Mouse (Mus musculus) heart, adult 18-20 months (tissue): ENCODE measurements around the gene Chrna1. TPM values are rescaled to one million over a fixed set of nuclear protein-coding genes. Genes with fewer than 3 reads are reported as not detected.
A peak's percentile ranks its signal among the peaks of the same experiment; 100 is the strongest.

Experiments
- DNase-seq, 2 experiments: peaks; one replicate each; pipeline ENCODE4 v3.0.0; 2021 to 2022; ENCODE audit warnings: mixed read lengths in 1 of 2
- long read RNA-seq, 2 experiments: library from polyadenylated mRNA; stranded (forward); transcript quantifications; one replicate each; pipeline ENCODE4 v2.0.0; 2021
- total RNA-seq, 2 experiments: library from RNA; stranded (reverse); gene quantifications; 2 replicates each; pipeline ENCODE4 v1.2.3; 2021

Gene Chrna1
- total RNA-seq = under 1 TPM in 1 of 2 experiments, not detected in 1; 0.05 TPM
- long read RNA-seq, experiment 1 = 0 reads
- long read RNA-seq, experiment 2 = 0 reads

DNA sequence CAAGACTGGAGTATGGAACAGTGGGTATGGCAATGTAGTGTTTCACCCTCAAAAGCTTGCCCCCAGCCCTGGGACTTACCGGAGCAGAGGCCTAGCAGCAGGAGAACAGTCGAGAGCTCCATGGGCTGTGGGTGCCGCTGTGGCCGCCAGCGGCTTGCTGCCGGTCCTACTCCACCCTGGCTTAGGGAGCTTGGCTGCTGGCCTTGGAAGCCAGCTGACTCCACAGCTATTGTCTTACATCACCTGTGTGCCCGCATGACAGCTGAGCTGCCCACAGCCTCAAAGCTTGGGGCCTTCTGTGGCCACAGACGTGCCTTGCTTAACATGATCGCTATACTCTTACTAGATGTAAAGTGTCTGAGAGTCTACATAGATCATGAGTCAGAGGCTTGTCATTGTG lies at the start of gene Chrna1:
Gene Chrna1 (minus strand): TSS at position 173 of the 400 bp plus-strand sequence.
- no peak for DNase-seq

DNA sequence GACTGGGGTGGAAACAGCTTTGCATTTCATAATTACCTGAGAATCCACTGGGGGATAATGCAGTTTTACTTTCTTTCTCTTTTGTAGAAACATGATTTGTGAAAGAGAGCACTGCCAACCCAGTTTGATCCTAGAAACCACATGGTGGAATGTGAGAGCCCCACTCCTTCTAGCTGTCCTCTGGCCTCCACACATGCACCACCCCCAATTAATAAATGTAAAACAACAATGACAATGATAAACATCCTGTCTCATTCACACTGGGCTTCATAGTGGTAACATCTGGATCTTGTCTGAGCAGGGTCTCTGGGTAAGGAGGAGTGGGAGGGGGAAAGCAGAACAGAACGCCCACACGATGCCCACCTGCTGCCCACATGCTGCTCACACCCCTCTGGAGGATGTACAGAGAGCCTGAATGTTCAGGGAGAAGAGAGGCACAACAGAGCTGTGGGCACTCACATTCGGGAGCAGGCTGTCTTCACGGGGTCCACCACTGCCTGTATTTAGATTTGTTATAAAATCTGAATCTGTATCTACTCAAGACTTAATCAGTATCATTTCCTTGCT lies 38.4 kb upstream of the Chrna1 start:
- no peak for DNase-seq

DNA sequence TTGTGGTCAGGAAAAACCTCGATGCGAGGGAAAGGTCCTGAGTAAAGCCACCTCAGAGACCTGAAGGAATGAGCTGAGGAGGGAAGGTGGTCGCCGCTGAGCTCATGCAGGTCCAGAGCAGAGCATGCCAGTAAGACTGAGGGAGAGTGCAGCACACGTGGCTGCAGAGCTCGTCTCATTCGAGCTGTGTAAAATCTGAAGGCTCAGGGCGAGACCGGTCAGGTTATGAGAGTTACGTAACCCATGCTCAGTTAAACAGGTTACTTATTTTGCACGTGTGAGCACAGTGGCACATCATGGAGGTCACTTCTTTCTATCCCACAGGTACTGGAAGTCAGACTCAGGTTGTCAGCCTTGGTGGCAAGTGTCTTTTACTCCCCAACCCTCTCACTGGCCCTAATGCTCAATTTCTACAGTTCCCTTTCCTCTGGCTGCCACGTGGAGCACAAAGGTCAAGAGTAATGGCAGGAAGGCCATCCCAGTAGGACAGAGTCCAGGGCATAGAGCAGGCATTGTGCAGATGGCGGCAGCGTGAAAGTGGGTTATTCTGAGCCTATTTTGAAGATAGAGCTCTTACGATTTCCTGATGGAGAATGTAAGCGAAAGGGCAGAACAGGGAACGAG lies 36.4 kb upstream of the Chrna1 start:
- DNase-seq = no peak

DNA sequence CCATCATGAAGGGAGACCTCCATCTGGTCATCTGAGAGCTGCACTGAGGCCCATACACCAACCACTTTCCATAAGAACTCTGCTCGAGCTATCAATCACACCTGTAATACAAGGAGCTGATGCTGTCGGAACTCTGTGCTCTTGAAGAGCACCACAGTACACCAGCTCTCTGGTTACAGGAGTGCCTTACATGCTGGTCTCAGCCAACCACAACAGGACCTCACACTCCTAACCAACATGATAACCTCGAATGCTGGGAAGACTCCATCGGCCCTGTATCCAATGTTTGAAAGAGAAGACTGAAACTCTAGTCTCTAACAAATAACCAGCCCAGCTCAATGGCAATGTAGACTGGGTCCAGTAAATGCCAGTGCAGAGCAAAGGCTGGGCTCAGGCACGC lies 35.3 kb upstream of the Chrna1 start:
- no peak for DNase-seq

DNA sequence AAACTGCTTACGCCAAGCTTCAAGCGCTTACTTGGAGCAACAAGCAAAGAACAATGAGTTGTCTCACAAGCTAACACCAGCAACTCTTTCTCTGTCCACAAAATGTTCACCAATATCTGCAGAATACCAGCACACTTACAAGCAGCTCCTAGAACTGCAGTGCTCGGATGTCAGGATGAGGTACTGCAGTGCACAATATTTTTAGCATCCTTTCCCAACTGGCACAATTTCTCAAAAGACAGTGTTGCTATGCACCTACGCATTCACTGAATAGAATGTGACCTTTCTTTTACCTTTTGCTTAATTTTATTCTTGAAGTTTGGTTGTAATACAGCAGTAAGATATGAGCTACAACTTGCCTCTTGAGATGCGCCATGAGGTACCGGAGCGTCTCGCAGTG lies 34.2 kb upstream of the Chrna1 start:
- no peak for DNase-seq

DNA sequence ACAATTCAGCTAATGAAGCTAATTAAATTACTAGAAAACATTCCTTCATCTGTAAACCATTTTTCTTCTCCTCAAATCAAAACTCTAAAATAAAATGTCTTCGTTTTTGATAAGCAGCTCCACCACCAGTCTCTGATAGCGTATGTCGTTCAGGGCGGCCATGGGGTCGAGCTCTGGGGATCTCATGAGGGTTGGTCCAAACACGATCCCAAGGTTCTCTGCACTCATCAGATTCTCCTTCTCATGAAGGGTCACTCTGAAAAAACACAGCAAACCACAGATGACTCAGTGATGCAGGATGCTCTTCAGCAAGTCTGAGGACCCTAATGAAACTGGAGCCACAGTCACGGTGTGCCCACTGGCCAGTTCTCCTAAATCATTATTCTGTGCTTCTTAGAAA lies 32.8 kb upstream of the Chrna1 start:
- DNase-seq = no peak

DNA sequence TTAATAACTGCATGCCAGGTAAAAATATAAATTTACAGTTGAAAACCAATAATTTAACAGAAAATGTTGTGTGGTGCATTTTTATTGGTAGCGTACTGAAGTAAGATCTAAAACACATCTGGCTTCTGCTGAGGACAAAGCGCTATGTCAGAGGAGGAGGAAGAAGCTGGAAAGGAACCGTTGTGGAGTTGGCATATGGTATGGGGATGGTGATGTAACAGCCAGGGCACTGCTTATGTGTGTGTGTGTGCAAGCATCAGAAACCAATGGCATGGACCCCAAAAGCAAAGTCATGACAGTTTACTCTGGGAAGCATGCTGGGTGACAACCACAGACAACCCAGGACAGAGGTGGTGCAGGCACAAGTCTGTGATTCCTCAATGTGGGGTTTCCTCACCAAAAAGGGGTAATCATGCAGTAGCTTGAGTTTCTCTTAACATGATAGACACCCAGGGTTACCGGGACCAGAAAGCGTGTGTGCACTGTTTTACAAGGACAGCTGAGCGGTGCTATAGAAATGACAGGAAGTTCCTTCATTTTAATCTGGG lies 32.3 kb upstream of the Chrna1 start:
- DNase-seq = no peak

DNA sequence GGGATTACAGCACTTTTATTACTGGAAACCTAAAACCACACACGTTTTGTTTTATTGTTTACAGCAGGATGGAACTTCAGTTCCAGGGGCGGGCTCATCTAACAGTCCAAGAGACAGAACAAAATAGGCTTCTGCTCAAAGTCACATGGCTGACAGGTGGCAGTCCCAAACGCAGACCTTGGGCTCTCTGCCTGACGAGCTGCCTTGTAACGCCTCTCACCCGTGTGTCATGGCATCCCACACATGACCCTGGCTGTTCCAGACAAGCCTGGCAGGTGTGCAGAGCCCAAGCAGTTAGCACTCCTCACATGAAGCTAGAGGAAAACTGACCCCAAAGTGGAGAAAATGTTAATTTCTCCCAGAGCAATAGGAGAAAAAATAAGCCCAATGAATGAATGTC lies 31.7 kb upstream of the Chrna1 start:
- DNase-seq = no peak

DNA sequence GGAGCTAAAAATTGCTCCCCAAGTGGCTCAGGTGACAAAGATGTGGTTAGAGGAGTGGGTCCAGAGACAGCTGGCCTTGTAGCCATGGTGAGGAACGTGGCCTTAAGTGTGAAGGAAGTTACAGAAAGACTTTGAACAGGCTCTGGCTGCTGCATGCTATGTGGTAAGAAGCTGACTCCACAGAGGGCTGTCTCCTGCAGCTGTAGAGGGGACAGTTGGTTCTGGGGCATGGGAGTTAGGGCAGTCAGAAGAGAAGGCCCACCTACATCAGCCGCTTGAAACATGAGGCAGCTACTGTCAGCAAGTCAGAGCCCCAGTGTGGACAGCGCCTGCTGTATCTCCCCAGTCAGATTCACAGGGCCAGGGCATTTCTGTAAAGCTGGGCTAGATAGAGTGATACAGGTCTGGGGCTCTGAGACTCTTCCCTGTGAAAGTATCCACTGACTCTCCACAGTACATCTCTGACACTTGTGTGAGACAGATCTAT lies 29.6 kb upstream of the Chrna1 start:
- DNase-seq = no peak

DNA sequence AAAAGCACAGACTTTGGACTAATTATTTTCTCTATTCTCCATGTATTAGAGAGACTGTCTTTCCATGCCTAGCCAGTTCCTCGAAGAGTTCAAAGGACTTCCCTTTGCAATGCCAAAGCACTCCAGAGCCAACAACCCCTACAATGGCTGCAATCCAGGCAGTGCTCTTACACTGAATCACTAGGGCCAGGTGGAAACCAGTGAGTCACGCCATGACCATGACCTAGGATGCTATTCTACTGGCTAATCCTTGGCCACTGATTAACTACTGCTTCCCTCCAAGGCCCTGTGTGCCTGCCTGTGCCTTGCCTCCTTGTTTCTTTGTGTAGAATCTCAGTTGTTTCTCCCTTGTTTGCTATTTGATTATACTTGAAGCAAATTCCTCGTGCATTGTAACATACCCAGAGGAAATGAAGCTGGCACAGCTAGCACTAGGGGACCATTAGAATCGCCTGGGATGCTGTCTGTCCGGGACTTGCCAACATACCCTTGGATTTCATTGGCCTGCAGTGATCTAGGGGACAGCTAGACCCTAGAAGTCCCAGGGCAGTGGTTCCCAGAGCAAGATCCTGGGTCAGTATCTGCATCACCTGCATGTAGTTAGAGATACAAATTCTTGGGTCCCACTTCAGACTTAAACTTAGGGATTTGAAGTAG lies 29.1 kb upstream of the Chrna1 start:
- no peak for DNase-seq

DNA sequence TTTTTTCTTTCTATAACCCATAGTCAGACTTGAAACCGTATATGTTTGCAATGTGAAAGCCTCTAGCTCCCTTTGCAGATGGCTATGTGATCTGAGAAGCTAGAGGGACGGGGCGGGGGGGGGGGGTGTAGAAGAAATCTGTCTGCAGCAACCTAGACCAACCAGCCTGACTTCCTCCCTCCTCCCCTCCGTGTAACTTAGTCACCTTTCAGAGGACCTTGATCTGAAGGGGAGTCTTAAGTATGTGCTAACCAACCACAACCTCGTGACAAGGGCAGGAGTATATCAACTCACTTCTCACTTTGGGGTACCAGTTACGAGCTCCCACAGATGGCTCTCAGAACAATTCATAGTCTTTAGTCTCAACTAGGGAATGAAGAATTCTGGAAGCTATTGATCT lies 28.3 kb upstream of the Chrna1 start:
- no peak for DNase-seq

DNA sequence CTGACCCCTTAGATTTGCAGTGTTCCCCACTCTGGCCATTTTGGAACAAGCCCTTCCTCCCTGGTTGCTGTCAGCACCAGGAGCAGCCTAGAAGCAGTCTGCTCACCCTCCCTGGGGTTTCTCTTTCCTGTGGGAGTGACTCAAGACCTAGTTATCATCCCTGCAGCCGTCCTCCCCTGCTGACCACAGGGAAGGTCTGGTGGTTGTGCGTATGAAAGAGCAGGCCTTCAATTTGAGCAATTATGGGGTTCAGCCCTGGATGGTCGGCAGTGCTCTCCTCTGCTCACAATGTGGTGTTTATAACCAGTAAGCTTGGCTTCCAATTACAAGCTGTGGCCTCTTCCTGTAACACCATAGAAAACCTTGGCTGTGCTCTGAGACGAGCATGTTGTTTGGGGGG lies 27.5 kb upstream of the Chrna1 start:
- peak; percentile 23 to 37 for DNase-seq

DNA sequence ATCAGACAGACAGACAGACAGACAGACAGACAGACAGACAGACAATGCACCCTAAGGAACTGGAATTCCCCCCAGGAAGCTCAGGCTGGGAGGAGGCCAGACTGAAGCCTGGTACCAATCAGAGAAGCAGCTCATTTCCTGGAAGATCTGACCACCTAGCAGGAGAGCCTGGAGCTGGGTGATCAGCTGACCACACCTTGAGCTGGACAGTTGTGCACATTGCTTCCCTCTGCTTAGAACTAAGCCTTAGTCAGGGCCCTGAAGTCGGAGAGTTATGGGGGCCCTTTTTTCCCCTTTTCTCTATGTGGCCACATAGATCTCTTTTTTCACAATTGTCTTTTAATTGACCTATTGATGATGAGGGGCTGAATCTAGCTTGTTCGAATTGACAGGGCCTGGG lies 27.0 kb upstream of the Chrna1 start:
- no peak for DNase-seq

DNA sequence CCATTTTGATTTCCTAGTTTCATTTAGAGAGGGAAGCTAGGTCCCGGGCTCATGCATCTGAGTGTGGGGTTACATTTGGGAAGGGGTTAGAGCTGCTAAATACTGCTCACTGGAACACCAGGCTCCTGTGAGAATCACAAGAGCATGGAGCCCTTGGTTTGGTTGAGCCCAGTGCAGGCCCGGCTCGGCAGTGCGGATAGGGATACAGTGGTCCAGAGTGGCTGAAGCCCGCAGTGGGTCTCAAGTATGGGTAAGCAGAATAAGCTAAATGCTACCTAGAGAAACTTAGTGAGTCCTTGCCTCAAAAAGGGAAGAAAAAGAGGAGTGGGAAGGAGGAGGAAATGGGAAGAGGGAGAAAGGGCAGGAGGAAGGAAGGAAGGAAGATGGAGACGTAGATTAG lies 26.5 kb upstream of the Chrna1 start:
- no peak for DNase-seq

DNA sequence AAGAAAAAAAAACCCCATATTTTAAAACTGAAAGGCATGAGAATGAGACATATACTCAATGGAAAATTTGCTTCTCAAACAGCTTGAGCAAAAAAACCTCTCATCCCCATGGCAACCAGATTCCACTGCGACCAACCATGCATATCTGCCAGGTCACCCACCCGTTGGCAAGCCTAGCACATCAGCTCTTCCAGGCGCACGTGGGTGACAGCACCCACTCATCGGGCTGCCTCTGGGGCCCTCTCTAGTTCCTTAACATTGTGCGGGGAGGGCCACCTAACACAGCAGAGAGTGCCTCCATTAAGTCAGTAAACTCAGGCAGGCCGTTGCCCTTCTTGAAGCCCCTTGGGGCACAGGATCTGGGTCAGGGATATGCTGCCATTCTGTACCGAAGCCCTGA lies 24.9 kb upstream of the Chrna1 start:
- DNase-seq = no peak

DNA sequence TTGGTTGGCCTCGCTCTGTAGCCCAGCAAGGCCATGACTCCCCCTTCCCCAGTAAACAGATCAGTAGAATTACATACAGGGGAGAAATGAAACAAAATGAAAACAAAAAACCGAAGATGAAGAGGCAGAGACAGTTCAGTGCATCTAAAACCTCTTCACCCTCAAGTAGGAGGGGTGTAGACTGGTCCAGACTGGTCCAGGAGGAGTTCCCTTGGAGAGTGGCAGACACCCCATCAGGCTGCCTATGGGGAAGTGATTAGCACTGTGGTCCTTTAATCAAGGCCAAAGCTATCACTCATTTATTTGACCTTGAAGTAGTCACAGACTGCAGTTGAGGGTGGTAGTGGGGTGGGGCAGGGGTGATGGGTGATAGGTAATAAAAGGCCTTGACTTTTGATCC lies 24.4 kb upstream of the Chrna1 start:
- no peak for DNase-seq

DNA sequence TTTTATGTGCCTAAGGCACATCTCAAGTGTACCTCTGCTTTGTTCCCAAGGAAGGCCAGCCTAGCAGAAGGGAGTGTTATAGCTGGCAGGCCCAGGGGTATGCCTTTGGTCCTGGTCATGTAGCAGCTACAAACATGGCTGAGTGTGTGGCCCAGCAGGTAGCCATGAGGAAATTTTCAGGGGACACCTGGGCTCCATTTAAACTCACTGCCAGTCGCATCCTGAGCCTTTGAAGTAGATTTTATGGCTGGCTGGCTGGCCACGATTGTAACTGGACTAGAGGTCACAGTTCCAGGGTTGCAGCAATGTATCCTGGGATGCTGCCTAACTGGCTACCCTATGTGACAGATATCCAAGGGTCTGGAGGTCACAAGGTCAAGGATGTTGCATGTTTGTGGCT lies 20.5 kb upstream of the Chrna1 start:
- DNase-seq = no peak

DNA sequence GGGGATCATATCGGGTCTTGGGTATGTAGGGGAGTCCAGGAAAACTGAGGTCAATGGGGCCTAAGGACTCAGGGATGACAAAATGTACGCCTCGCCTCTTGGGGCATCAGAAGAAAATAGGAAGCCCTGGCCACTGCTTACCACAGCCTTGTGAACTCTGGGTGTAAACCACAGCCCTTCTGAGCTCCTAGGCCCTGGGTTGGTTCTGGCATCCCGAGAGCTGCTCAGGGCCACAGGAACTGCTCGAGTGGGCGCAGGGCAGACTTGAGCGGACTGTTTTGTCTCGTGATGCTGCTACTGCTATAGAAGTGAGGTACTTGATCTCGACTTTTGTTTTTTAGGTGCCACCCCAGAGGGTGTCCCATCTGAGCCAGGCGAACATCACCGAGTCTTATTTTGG lies 17.6 kb upstream of the Chrna1 start:
- DNase-seq = no peak

DNA sequence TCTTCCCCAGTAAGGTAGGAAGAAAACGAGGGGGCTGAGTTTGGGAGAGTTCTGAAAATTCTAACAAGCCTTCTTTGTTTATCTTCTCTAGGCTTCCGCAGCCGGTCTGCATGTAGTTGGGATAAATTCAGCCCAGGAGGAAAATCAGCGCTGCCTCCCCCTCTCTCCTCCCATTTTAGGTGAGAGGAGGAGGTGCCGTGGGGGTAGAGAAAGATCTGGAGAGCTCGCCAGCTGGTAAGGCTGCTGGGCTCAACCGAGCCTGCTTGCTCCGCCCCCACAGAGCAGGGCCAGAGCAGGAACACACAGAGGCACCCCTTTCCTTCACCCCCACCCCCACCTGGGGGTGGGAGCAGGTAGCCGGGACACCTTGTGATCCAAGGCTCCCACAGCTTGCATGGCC lies 16.6 kb upstream of the Chrna1 start:
- DNase-seq = peak; percentile 29 to 47

DNA sequence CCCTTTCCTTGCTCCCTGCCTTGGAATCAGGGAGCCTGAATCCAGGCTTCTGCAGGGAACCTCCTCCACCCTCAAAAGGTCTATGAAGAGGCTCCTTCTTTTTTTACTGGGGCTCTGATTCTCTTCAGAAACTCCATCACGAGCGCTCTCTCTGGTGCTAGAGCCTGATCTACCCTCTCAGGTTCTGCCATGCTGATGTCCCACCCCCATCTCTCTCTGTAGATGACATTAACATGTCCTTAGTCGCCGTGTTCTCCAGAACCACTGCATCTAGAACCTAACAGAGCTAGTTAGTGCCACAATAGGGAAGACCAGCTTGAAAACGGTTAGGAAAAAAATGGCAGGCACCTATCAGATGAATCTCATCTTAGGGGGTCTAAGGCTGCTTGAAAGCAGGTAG lies 16.2 kb upstream of the Chrna1 start:
- DNase-seq = no peak

DNA sequence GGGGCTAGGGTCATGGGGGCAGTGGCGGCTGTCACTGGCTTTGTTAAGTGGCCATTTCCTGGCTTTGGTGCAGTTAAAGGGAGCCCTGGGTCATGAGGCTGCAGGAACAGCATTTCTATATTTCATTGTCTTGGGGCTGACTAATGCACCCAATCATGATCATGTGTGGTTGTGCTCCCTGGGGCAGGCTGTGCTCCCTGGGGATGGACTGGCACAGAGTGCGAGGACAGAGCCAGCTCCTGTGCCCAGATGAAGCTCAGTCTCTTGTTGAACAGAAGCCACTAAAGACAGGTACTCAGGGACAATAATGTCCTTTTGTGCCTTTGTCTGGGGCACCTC lies 12.9 kb upstream of the Chrna1 start:
- no peak for DNase-seq

DNA sequence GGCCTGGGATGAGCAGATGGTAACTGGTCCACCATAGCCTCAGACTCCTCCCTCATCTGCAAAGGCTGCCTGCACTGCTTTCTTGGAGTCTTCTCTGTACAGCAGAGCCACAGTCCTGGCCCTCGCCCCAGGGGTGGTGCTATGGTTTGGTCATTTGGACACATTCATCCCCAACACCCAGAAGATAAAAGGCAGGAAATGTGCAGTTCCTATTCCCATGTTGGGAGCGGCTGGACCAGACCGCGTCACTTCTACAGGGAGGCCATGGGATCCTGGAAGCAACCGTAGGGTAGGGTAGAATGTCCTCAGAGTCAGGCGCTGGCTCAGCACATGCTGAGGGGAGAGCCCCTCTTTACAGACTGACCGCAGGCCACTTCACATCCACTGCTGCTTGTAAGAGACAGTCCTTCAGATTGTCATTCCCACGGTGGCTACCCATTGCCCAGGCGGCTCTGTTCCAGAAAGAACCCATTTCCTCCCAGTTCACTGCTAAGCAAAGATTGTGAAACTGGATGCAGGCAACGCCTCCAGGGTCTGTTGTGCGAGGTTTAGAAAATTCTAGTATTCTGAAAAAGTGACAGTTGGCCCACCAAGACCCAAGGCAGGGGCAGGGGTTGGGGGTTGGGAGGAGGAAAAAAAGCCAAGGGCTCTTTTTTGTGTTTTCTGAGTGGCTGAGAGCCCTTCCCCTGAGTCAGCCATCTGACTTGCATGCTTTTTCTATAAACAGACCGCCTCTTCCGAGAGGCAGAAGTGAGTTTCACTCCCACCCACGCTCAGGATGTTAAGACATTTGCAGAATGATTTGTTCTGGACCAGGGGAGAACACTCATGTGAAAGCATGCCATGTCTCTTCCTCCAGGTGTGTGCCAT lies 12.3 kb upstream of the Chrna1 start:
- DNase-seq = peak; percentile 84 to 92

DNA sequence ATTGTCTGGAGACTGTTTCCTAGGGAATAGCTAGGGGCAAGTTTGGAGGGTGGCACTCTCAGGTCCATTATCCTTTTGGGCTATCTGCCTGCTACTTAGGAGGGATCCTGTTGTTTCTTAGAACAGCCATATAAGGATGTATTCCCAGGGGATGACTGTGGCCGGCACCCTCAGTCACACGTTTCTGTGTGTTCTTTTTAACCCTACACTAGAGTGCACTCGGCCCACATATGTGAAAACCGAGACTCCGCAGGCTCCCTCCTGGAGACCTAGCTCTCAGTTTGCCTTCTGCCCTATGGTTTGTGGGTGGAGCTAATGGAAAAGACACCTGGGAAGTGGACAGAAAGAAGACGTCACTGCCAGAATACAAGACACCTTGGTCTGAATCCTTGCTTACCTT lies 11.1 kb upstream of the Chrna1 start:
- DNase-seq = peak in 1 of 2 experiments; percentile 28
